Mouse (Mus musculus) brain, embryonic 14.5 days (tissue): ENCODE measurements at regions not wholly inside any gene's neighbourhood (a gene's known extent, or its start where the extent isn't known, plus 50 kb on each side); places are given as distances from the start of the nearest gene placed in this dataset.
A peak's percentile ranks its signal among the peaks of the same experiment; 100 is the strongest.

Experiments used
- DNase-seq: peaks from one replicate; pipeline ENCODE4 v3.0.0-alpha.2; 2011; ENCODE audit warnings: low read depth
- CTCF ChIP-seq: fragments of 200-500 bp; IDR thresholded peaks from 2 replicates; pipeline ENCODE4 v1.5.1; 2012; ENCODE audit warnings: inconsistent platforms, mild to moderate bottlenecking, moderate library complexity, borderline replicate concordance; ENCODE audit not compliant: insufficient read depth, insufficient read length; ENCODE audit errors: extremely low read depth
- POLR2A ChIP-seq: fragments of 200-500 bp; IDR thresholded peaks from 2 replicates; pipeline ENCODE4 v1.6.1; 2012; ENCODE audit warnings: mild to moderate bottlenecking, inconsistent platforms, borderline replicate concordance; ENCODE audit not compliant: poor library complexity, insufficient read depth, insufficient read length, severe bottlenecking; ENCODE audit errors: extremely low read depth

DNA sequence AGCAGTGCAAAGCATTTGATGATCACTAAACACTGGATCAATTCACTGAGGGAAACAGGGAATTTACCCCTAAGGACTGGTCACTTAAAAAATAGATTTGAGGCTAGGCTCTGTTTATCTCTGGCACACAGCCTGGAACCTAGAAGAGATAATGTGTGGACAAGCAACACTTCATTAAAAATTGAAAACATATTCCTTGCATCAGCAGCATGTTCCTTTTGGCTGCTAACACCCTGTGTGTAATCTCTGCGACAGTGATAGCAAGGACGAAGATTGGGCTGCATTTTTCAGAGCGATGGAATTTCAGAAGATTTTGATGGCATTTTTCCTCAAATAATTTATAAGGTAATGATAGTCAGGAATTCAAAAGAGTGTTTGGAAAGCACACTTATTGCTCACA lies 310.9 kb downstream of the Nova1 start:
- DNase-seq: no peak
- TF ChIP-seq CTCF: no peak
- TF ChIP-seq POLR2A: no peak

DNA sequence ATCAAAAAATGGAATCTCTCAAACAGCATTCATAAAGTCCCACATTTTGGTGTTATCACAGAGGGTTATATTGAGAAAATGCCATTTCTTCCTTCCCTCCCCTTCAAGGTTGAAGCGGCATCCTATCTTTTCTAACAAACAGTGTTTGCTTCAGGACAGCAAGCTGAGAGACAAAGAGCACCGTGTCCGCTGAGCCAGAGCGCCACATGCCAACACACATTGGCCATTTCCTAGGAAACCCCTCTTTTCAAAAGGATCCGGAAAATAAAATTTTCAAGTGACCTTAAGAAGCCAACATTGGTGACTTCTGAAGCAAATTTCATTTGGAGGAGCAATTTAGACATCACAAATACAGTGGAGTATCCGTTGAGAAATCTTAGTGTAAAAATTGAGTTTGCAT lies 326.3 kb downstream of the Nova1 start:
- DNase-seq: peak; percentile 53
- TF ChIP-seq POLR2A (no peak), CTCF (no peak)

DNA sequence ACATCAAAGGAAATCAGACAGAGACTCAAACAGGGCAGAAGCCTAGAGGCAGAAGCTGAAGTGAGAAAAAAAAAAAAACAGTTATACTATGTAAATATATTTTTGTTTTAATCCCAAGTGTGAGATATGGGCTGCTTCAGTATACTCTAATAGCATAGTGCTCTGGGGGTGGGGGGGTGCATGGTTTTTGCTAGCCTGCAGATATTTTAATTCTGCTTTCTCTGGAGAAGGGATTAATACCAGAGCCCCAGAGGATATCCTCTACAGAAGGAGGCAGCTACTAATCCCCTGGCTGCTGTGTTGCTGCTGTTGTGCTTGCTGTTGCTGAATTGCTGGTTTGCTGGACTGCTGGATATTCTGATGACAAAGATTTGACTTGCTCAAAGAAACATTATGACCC lies 367.8 kb downstream of the Nova1 start:
- peak; percentile 42 for DNase-seq
- no peak for TF ChIP-seq CTCF

GRCm38 (mm10) chr12:46444644-46445313 lies 373.9 kb downstream of the Nova1 start:
- TF ChIP-seq CTCF (no peak), POLR2A (no peak)
- DNase-seq: peak; percentile 59

DNA sequence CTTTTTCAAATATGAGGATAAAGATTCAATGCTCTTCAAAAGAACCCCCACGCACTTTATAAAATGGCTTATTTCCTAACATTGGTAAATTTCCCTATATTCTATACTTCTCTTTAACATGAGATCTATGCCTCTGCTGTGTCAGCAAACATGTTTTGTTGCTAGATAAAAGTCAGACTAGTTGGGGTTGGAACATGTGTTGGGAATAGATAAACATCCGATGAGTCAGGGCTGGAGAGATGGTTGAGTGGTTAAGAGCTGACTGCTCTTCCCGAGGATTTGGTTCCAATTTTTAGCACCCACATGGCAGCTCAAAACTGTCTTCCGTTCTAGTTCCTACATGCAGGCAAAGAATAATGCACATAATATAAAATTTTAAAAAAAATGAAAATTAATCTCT lies 399.1 kb downstream of the Nova1 start:
- no peak for DNase-seq
- TF ChIP-seq CTCF (no peak), POLR2A (no peak)

DNA sequence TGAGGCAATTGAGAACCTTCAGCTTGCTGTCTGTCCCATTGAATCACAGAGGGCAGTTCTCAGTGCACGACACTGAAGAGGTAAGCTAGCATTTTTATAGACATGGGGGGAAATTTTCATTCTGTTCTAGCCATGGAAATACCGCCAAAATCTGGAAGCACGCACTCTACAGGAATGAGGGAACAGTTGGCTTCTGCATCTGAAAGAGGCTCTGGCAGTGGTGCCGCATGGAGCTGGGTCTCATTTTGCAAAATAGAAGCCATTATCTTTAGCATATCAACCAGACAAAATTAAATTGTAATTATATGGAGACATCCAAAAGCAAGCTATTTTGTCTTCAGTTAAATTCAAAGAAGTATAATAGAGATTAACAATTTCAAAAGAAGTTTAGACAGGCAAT lies 399.7 kb downstream of the Nova1 start:
- TF ChIP-seq POLR2A: no peak
- TF ChIP-seq CTCF: no peak

DNA sequence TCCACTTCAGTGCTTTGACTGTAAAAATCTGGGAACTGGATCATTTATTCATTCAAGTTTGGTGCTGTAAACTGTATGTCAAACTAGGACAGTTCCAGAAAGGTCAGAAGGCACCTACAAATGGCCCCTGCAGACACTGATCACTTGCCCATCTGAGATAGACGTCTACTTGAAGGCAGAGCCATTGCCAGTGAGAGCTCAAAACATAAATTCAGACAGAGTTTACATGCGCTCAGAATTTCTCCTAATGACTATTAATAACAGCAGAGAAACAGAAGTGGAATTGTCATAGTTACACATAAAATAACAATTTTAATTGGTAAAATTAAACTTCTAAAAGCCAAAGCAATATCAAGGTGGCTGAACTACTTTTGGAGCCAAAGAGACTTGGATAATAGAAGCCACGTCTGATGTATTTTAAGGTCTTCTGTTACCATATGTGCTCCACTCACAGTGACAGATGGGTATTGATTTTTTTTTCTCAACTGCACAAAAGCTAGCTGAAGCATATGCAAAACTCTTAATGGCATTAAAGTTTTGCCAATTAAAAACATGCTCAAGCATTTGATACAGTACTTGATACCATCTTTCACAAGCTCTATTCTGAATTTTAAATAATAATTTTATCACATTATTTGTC lies 401.8 kb downstream of the Nova1 start:
- no peak for TF ChIP-seq CTCF
- TF ChIP-seq POLR2A: no peak
- DNase-seq: peak; percentile 84

More for the DNA sequence above, 399.7 kb downstream of the Nova1 start:
- DNase-seq: peak; percentile 32

DNA sequence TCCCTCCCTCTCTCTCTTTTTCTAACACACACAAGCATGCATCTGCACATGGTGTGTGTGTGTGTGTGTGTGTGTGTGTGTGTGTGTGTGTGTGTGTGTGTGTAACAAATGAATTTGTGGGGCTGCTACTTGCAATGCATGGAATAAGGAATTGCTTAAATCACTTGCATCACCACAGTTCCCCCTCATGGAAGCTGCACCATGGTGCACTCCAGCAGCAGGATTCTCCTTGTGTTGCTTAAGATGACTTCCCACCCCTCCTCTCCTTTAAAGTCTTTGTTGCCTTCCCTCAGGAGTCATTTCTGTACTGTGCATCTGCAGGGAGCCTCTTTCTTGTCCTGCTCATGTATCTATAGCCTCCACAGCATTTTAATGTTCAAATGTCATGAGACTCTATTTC lies 402.5 kb downstream of the Nova1 start:
- DNase-seq: peak; percentile 58
- TF ChIP-seq CTCF (peak; percentile 7; the same call in 1 of the 2 replicates), POLR2A (no peak)

DNA sequence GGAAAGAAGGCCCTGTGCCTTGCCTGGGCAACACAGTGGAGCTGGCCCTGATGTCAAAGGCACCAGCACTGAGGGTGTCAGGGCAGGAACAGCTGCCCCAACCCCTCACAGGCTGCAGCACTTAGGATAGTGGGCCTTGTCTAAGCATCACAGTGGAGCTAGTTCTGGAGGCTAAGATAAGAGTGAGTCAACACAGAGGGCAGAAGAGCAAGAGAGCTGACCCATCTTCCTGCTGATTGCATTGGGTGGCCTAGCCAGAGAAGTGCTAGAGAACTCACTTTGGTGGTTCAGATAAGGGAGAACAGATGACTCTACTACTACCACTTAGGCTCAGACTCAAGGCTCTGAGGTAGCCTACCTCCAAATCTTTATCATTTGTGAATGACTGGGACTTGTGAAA lies 413.1 kb downstream of the Nova1 start:
- TF ChIP-seq CTCF: no peak
- TF ChIP-seq POLR2A: no peak
- DNase-seq: no peak

DNA sequence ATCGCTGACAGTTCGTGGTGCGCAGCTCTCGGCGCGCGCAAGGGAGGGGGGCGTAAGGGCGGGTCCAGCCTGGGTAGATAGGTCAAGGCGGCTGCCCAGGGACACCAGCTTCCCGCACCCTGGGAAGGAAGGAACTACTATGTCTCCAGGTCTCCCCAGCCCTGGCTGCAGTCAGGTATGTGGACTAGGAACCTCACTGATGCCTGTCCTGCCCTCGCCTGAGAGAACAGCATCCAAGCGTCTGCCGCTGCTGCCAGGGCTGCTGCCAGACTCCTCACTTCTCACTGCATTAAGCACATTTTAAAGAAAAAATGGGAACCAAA lies 419.1 kb downstream of the Nova1 start:
- DNase-seq: peak; percentile 77

GRCm38 (mm10) chr12:46398875-46399652 lies 419.7 kb downstream of the Nova1 start:
- TF ChIP-seq CTCF (peak; percentile 34; the same call in 1 of the 2 replicates), POLR2A (peak; percentile 32; the same call in 1 of the 2 replicates)
- peak; percentile 86 for DNase-seq

More for the DNA sequence above, 419.1 kb downstream of the Nova1 start:
- TF ChIP-seq CTCF (no peak), POLR2A (no peak; the same call in 1 of the 2 replicates)
